Mouse (Mus musculus) brown adipose tissue, adult 24 weeks (tissue): ENCODE data around the gene Dll3. TPM values are rescaled to one million over a fixed set of nuclear protein-coding genes. Genes with fewer than 3 reads are reported as not detected.

Experiments
- polyA plus RNA-seq: library from polyadenylated mRNA; stranded (reverse); fragments of >200 nt; gene quantifications from 2 replicates; pipeline ENCODE4 v1.2.4, GENCODE M21; 2012; ENCODE audit not compliant: missing spikeins, insufficient read depth, insufficient read length

Gene Dll3
- polyA plus RNA-seq, 1 experiment = not detected

Other genes with a start within 250 kb of the Dll3 start
- gene Fcgbp, start 231.0 kb downstream of the Dll3 start, polyA plus RNA-seq = not detected in 2 replicates
- not detected in 2 replicates for gene 9530053A07Rik, start 172.8 kb downstream of the Dll3 start, polyA plus RNA-seq
- 19.9 and 25.7 TPM in 2 replicates for gene Fbl, start 132.5 kb downstream of the Dll3 start, polyA plus RNA-seq
- gene Dyrk1b, start 122.8 kb downstream of the Dll3 start, polyA plus RNA-seq = 17.9 and 26.8 TPM in 2 replicates
- gene Eid2, start 34.4 kb downstream of the Dll3 start, polyA plus RNA-seq = 5.2 and 8.2 TPM in 2 replicates
- gene Eid2b, start 24.5 kb downstream of the Dll3 start, polyA plus RNA-seq = 5.6 and 9.0 TPM in 2 replicates
- not detected in 2 replicates for gene Selenov, start 11.1 kb downstream of the Dll3 start, polyA plus RNA-seq
- gene Timm50, start 9.8 kb upstream of the Dll3 start, polyA plus RNA-seq = 99.5 and 124 TPM in 2 replicates
- 25.7 and 30.4 TPM in 2 replicates for gene Supt5, start 36.5 kb upstream of the Dll3 start, polyA plus RNA-seq
- gene Rps16, start 48.4 kb upstream of the Dll3 start, polyA plus RNA-seq = 404 and 482 TPM in 2 replicates
- 3.1 and 3.5 TPM in 2 replicates for gene Plekhg2, start 70.4 kb upstream of the Dll3 start, polyA plus RNA-seq
- gene Zfp36, start 78.0 kb upstream of the Dll3 start, polyA plus RNA-seq = 25.1 and 70.2 TPM in 2 replicates
- 18.4 and 20.2 TPM in 2 replicates for gene Med29, start 90.5 kb upstream of the Dll3 start, polyA plus RNA-seq
- 50.4 and 62.6 TPM in 2 replicates for gene Paf1, start 90.7 kb upstream of the Dll3 start, polyA plus RNA-seq
- gene Gmfg, start 135.2 kb upstream of the Dll3 start, polyA plus RNA-seq = 7.1 and 9.6 TPM in 2 replicates
- 0.38 TPM in 1 of 2 replicates, not detected in the other for gene Lrfn1, start 149.7 kb upstream of the Dll3 start, polyA plus RNA-seq
- gene Ifnl2, start 208.2 kb upstream of the Dll3 start, polyA plus RNA-seq = not detected in 2 replicates
- gene Ifnl3, start 220.6 kb upstream of the Dll3 start, polyA plus RNA-seq = not detected in 2 replicates
- gene Sycn, start 238.6 kb upstream of the Dll3 start, polyA plus RNA-seq = not detected in 2 replicates
- not detected in 2 replicates for gene Nccrp1, start 245.0 kb upstream of the Dll3 start, polyA plus RNA-seq